Mouse (Mus musculus) heart, postnatal 0 days (tissue): Measurements from ENCODE around the gene Gm49601.

Experiments used
- CTCF ChIP-seq: IDR thresholded peaks from 2 replicates; pipeline ENCODE4 v1.5.1; 2016; ENCODE audit warnings: antibody characterized with exemption, control low read depth, low read depth
- EP300 ChIP-seq: IDR thresholded peaks from 2 replicates; pipeline ENCODE4 v1.6.1; 2016; ENCODE audit warnings: antibody characterized with exemption, low read depth

DNA sequence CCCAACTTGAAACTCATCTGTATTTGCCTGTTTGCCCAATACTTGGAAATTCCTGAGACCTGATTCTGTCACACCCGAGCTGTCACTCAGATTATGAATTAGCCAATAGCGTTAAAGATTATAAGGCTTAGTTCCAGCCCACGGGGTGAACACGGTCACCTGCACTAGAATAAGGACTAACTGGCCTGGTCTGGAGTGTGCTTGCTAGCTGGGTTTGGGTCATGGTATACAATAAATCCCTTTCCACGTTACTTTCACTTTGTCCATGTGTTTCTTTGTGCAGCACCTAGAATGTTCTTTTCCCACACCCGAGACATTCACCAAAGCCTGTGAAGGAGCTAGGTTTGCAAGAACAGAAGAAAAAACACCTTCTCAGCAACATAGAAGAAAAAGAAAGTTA lies 43.7 kb upstream of the Gm49601 start:
- TF ChIP-seq CTCF (no peak), EP300 (no peak)
